Comparison of ENCODE assay signal across 7 mouse cellular contexts in genomic region chr11:16559001-16559699, GRCm38 (mm10). TPM values are rescaled to one million over a fixed set of nuclear protein-coding genes. Genes with fewer than 3 reads are reported as not detected.
DNase-seq lines count a peak whose midpoint lies in the region; ATAC-seq lines count a peak whose summit lies in the region.

No protein-coding gene starts in this region.

- 0 out of 2 replicates have a peak overlapping the region, but pooled peaks have one; percentile 32 for H3K9ac ChIP-seq in embryonic facial prominence, embryonic 13.5 days
- no peak overlapping the region; the same call in 1 of the 2 replicates for H3K9ac ChIP-seq in kidney, embryonic 16.5 days (replicated peaks; ENCODE audit: low read length)

- peak; percentile 81 for ATAC-seq in embryonic facial prominence, embryonic 13.5 days (ENCODE audit: insufficient number of reproducible peaks, insufficient read depth, low FRiP score, low TSS enrichment, low read depth)
- ATAC-seq in kidney, embryonic 16.5 days (ENCODE audit: low FRiP score, low TSS enrichment) = peak; percentile 92
- ATAC-seq in megakaryocyte, adult 5-6 weeks (ENCODE audit: poor library complexity, severe bottlenecking) = no peak

- H3K36me3 ChIP-seq in embryonic facial prominence, embryonic 13.5 days = no peaks in the 10 kb centered on the region
- no peaks in the 10 kb centered on the region for H3K36me3 ChIP-seq in kidney, embryonic 16.5 days (ENCODE audit: insufficient read depth, low read length)

- peak overlapping the region; percentile 53 for H3K4me2 ChIP-seq in embryonic facial prominence, embryonic 13.5 days
- peak overlapping the region; percentile 43 for H3K4me2 ChIP-seq in kidney, embryonic 16.5 days (replicated peaks; ENCODE audit: low read depth, low read length)

- no peak overlapping the region for H3K4me3 ChIP-seq in embryonic facial prominence, embryonic 13.5 days
- H3K4me3 ChIP-seq in kidney, embryonic 16.5 days (ENCODE audit: low read length) = 0 out of 2 replicates have a peak overlapping the region, but pooled peaks have one; percentile 5

- H3K4me1 ChIP-seq in embryonic facial prominence, embryonic 13.5 days = peaks cover 13% of the 10 kb centered on the region
- peaks cover 3% of the 10 kb centered on the region for H3K4me1 ChIP-seq in kidney, embryonic 16.5 days (ENCODE audit: insufficient read depth, low read length)

- WGBS in embryonic facial prominence, embryonic 13.5 days = 7% methylated on average over 16 of the region's 16 CpGs
- 10% methylated on average over 16 of the region's 16 CpGs for WGBS in kidney, embryonic 16.5 days

- no peaks in the 10 kb centered on the region for H3K9me3 ChIP-seq in embryonic facial prominence, embryonic 13.5 days
- no peaks in the 10 kb centered on the region for H3K9me3 ChIP-seq in kidney, embryonic 16.5 days (ENCODE audit: low read length)

- H3K27me3 ChIP-seq in embryonic facial prominence, embryonic 13.5 days = no peaks in the 10 kb centered on the region
- no peaks in the 10 kb centered on the region for H3K27me3 ChIP-seq in kidney, embryonic 16.5 days (ENCODE audit: insufficient read depth, low read length)

- DNase-seq in 3134 (ENCODE audit: extremely low read depth, insufficient read length, low spot score) (peak; percentile 26), A20 (ENCODE audit: low read depth, low spot score) (peak; percentile 70)
- peak; percentile 25 for DNase-seq in ovary, postnatal 36 days (ENCODE audit: low spot score)
- DNase-seq in frontal cortex, postnatal 36 days (ENCODE audit: low spot score in 2 of 2) = no peak

- H3K27ac ChIP-seq in embryonic facial prominence, embryonic 13.5 days = peak overlapping the region; percentile 80
- H3K27ac ChIP-seq in kidney, embryonic 16.5 days (ENCODE audit: low read length) = peak overlapping the region; percentile 88

RNA-seq across cellular contexts. Expression of gene Sec61g, which starts 50.9 kb away (rescaled TPM):
- 41.5 and 46.5 TPM in 2 replicates for polyA plus RNA-seq in embryonic facial prominence, embryonic 13.5 days (2015; fragmentation: Nextera tagmentation; extraction: Ambion mirVana)
- polyA plus RNA-seq in kidney, embryonic 16.5 days (2015; fragmentation: Nextera tagmentation; extraction: Ambion mirVana) = 30.0 and 30.3 TPM in 2 replicates
- total RNA-seq in megakaryocyte, adult 5-6 weeks (2015) = 8.2 and 11.2 TPM in 2 replicates
- total RNA-seq in megakaryocyte, adult 5-6 weeks (2017) = 15.3 and 17.2 TPM in 2 replicates

Comparison
In these comparisons a context has a peak if more than half of its experiments do, and no peak if none do; other contexts are left out.
1. DNase-seq: peak in 3134 (single experiment), A20 (single experiment) and ovary, postnatal 36 days (single experiment); none in frontal cortex, postnatal 36 days (0 of 2).